Comparison of ENCODE assay signal across 25 mouse cellular contexts in the genomic region with DNA sequence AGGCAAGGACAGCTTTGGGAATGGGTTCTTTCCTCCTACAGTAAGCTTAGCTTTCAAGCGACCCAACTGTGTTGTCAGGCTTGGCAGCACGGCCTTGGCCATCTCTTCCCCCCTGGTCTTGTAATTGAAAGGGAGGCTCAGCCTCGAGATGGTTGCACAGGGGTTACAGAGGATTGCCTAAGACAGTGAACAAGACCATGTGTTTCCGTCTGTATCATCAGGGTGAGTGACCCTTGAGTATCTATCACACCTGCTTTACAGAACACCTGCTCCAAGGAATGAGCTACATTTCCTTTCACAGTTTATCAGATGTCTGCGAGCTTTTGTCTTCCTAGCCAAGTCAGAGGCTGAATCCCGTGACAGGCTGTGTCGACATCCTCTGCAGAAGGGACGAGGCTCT. TPM values are rescaled to one million over a fixed set of nuclear protein-coding genes. Genes with fewer than 3 reads are reported as not detected.
A peak's percentile ranks its signal among the peaks of the same experiment; 100 is the strongest.
DNase-seq lines count a peak whose midpoint lies in the region; ATAC-seq and TF ChIP-seq lines count a peak whose summit lies in the region.
"Had no signal": no experiment of that assay in that cellular context is flagged by ENCODE, and none has a peak within 500 bp of the region (broad histone marks: within the 10 kb centered on the region; RNA-seq: fewer than 3 reads in every experiment).

No protein-coding gene starts in this region.

- peak overlapping the region; percentile 34; the same call in 1 of the 2 replicates for H3K27ac ChIP-seq in heart, postnatal 0 days (ENCODE audit: low read depth)
- peak overlapping the region; percentile 23; the same call in 1 of the 2 replicates for H3K27ac ChIP-seq in lung, embryonic 16.5 days (ENCODE audit: low read length)
- 0 out of 2 replicates have a peak overlapping the region, but pooled peaks have one; percentile 44 for H3K27ac ChIP-seq in embryonic facial prominence, embryonic 15.5 days (replicated peaks)
- peak overlapping the region; percentile 39; the same call in 1 of the 2 replicates for H3K27ac ChIP-seq in olfactory bulb, adult 2 months (ENCODE audit: insufficient read depth, low read depth, low read length)
- H3K27ac ChIP-seq: embryonic facial prominence, embryonic 12.5 days; heart, embryonic 10.5 days; hindbrain, postnatal 0 days; kidney, postnatal 0 days; limb, embryonic 12.5 days; liver, embryonic 12.5 days; midbrain, embryonic 15.5 days; neural tube, embryonic 13.5 days had no signal

- H3K4me3 ChIP-seq in heart, postnatal 0 days (ENCODE audit: low read depth, low read length) = no peak overlapping the region
- H3K4me3 ChIP-seq in lung, embryonic 16.5 days (ENCODE audit: low read length) = no peak overlapping the region
- no peak overlapping the region for H3K4me3 ChIP-seq in embryonic facial prominence, embryonic 15.5 days (replicated peaks)
- H3K4me3 ChIP-seq in olfactory bulb, adult 2 months (ENCODE audit: insufficient read depth, low read depth, low read length) = no peak overlapping the region
- H3K4me3 ChIP-seq: embryonic facial prominence, embryonic 12.5 days; heart, embryonic 10.5 days; hindbrain, embryonic 10.5 days; limb, embryonic 12.5 days; liver, embryonic 12.5 days; midbrain, embryonic 15.5 days; neural tube, embryonic 13.5 days had no signal

- no peak for TF ChIP-seq CTCF in heart, postnatal 0 days (IDR thresholded peaks at IDR 0.05; ENCODE audit: low read depth)
- no peak for TF ChIP-seq CTCF in olfactory bulb, adult 2 months (IDR thresholded peaks at IDR 0.05; ENCODE audit: insufficient read depth, low read depth, low read length)

- H3K36me3 ChIP-seq in heart, postnatal 0 days (replicated peaks; ENCODE audit: control insufficient read depth, insufficient read depth, low read length) = peaks cover 50% of the 10 kb centered on the region
- peaks cover 11% of the 10 kb centered on the region for H3K36me3 ChIP-seq in lung, embryonic 16.5 days (ENCODE audit: control insufficient read depth, insufficient read depth, low read length)
- H3K36me3 ChIP-seq in embryonic facial prominence, embryonic 15.5 days = peaks cover 13% of the 10 kb centered on the region; the same call in 1 of the 2 replicates
- H3K36me3 ChIP-seq: liver, embryonic 12.5 days; midbrain, embryonic 15.5 days had no signal

- no peak overlapping the region for H3K9ac ChIP-seq in heart, postnatal 0 days (replicated peaks; ENCODE audit: low read depth, low read length)
- no peak overlapping the region for H3K9ac ChIP-seq in lung, embryonic 16.5 days (ENCODE audit: low read length)
- H3K9ac ChIP-seq in embryonic facial prominence, embryonic 15.5 days = no peak overlapping the region
- H3K9ac ChIP-seq: embryonic facial prominence, embryonic 12.5 days; limb, embryonic 12.5 days; liver, embryonic 12.5 days; midbrain, embryonic 15.5 days; neural tube, embryonic 13.5 days had no signal

- no peak for TF ChIP-seq POLR2A in olfactory bulb, adult 2 months (IDR thresholded peaks at IDR 0.05; ENCODE audit: insufficient read depth, low read depth, low read length)

- H3K9me3 ChIP-seq in heart, postnatal 0 days (replicated peaks; ENCODE audit: control insufficient read depth, low read length) = no peaks in the 10 kb centered on the region
- no peaks in the 10 kb centered on the region for H3K9me3 ChIP-seq in lung, embryonic 16.5 days (ENCODE audit: control insufficient read depth, low read length)
- H3K9me3 ChIP-seq in embryonic facial prominence, embryonic 15.5 days (replicated peaks) = no peaks in the 10 kb centered on the region
- H3K9me3 ChIP-seq: embryonic facial prominence, embryonic 12.5 days; heart, embryonic 10.5 days; hindbrain, embryonic 10.5 days; limb, embryonic 12.5 days; liver, embryonic 12.5 days; midbrain, embryonic 15.5 days; neural tube, embryonic 13.5 days had no signal

- H3K4me2 ChIP-seq in heart, postnatal 0 days (ENCODE audit: low read depth, low read length) = no peak overlapping the region
- H3K4me2 ChIP-seq in lung, embryonic 16.5 days (ENCODE audit: low read depth, low read length) = no peak overlapping the region
- no peak overlapping the region for H3K4me2 ChIP-seq in embryonic facial prominence, embryonic 15.5 days (replicated peaks)
- H3K4me2 ChIP-seq: embryonic facial prominence, embryonic 12.5 days; limb, embryonic 12.5 days; liver, embryonic 12.5 days; midbrain, embryonic 15.5 days; neural tube, embryonic 13.5 days had no signal

- WGBS in heart, postnatal 0 days = 60% methylated on average over 8 of the region's 8 CpGs
- WGBS in lung, embryonic 16.5 days = 43% methylated on average over 8 of the region's 8 CpGs
- WGBS in embryonic facial prominence, embryonic 15.5 days = 68% methylated on average over 8 of the region's 8 CpGs
- 77% methylated on average over 8 of the region's 8 CpGs for WGBS in olfactory bulb, adult 2 months

- no peak for ATAC-seq in heart, postnatal 0 days (ENCODE audit: insufficient read depth, low read depth)
- ATAC-seq in lung, embryonic 16.5 days (ENCODE audit: low read depth) = no peak
- no peak for ATAC-seq in embryonic facial prominence, embryonic 15.5 days (ENCODE audit: insufficient number of reproducible peaks, low FRiP score, low TSS enrichment, low read depth)
- ATAC-seq: forebrain, embryonic 16.5 days; hindbrain, postnatal 0 days; liver, embryonic 12.5 days; midbrain, embryonic 15.5 days had no signal

- H3K4me1 ChIP-seq in heart, postnatal 0 days (ENCODE audit: control insufficient read depth, insufficient read depth) = peaks cover 21% of the 10 kb centered on the region; the same call in 1 of the 2 replicates
- H3K4me1 ChIP-seq in lung, embryonic 16.5 days (replicated peaks; ENCODE audit: control insufficient read depth, insufficient read depth, low read length) = peaks cover 12% of the 10 kb centered on the region
- peaks cover 24% of the 10 kb centered on the region for H3K4me1 ChIP-seq in embryonic facial prominence, embryonic 15.5 days
- H3K4me1 ChIP-seq in olfactory bulb, adult 2 months (ENCODE audit: control insufficient read depth, insufficient read depth, low read length) = peaks cover 28% of the 10 kb centered on the region
- H3K4me1 ChIP-seq: liver, embryonic 12.5 days had no signal

- no peak for TF ChIP-seq EP300 in heart, postnatal 0 days (IDR thresholded peaks at IDR 0.05; ENCODE audit: low read depth)

- no peak for DNase-seq in heart, postnatal 0 days (ENCODE audit: low spot score)
- no peak for DNase-seq in heart, adult 9 months (ENCODE audit: low spot score in 2 of 2)
- DNase-seq in lung, postnatal 14 days = no peak
- no peak for DNase-seq in thymus, adult 18-20 months
- DNase-seq in frontal cortex, postnatal 14 days (ENCODE audit: low spot score in 2 of 2) = no peak
- DNase-seq: adrenal gland, postnatal 25 days; cerebellum, adult 9-10 months; gastrocnemius, postnatal 36 days; heart, postnatal 10 days; kidney, adult 2 months; lung, adult 18-20 months; lung, postnatal 36 days had no signal

- H3K27me3 ChIP-seq in heart, postnatal 0 days (ENCODE audit: control insufficient read depth, insufficient read depth, low read length) = no peaks in the 10 kb centered on the region
- H3K27me3 ChIP-seq in lung, embryonic 16.5 days (ENCODE audit: control insufficient read depth, insufficient read depth, low read depth, low read length) = no peaks in the 10 kb centered on the region
- H3K27me3 ChIP-seq in embryonic facial prominence, embryonic 15.5 days = no peaks in the 10 kb centered on the region
- H3K27me3 ChIP-seq: embryonic facial prominence, embryonic 12.5 days; limb, embryonic 12.5 days; liver, embryonic 12.5 days; midbrain, embryonic 15.5 days; neural tube, embryonic 13.5 days had no signal

RNA-seq across cellular contexts. Expression of gene Ypel2, which starts 48.4 kb away (rescaled TPM):
- total RNA-seq in heart, postnatal 0 days (2014; rRNA removed; ENCODE audit: low replicate concordance) = 16.3 and 18.4 TPM in 2 replicates
- 16.1 and 17.8 TPM in 2 replicates for polyA plus RNA-seq in heart, postnatal 0 days (2015; fragmentation: Nextera tagmentation; extraction: Ambion mirVana)
- polyA plus RNA-seq in lung, embryonic 16.5 days (2015; fragmentation: Nextera tagmentation; extraction: Ambion mirVana) = 11.4 and 11.8 TPM in 2 replicates
- polyA plus RNA-seq in embryonic facial prominence, embryonic 15.5 days (2015; fragmentation: Nextera tagmentation; extraction: Ambion mirVana) = 8.0 and 8.8 TPM in 2 replicates
- not detected in 2 replicates for polyA plus RNA-seq in olfactory bulb, adult 2 months (2012; ENCODE audit: insufficient read depth, insufficient read length, low replicate concordance, missing spikeins)
